Mouse (Mus musculus) kidney, adult 9 months (tissue): Measurements from ENCODE around the gene Dnajc5.
"Not testable (repeated sequence)": the region's sequence is repeated elsewhere in the genome, so short reads cannot be mapped to it uniquely, and the experiment has no call there.

ENCODE experiments used
- DNase-seq: peaks from one replicate; pipeline ENCODE4 v3.0.0; 2022

Gene Dnajc5

DNA sequence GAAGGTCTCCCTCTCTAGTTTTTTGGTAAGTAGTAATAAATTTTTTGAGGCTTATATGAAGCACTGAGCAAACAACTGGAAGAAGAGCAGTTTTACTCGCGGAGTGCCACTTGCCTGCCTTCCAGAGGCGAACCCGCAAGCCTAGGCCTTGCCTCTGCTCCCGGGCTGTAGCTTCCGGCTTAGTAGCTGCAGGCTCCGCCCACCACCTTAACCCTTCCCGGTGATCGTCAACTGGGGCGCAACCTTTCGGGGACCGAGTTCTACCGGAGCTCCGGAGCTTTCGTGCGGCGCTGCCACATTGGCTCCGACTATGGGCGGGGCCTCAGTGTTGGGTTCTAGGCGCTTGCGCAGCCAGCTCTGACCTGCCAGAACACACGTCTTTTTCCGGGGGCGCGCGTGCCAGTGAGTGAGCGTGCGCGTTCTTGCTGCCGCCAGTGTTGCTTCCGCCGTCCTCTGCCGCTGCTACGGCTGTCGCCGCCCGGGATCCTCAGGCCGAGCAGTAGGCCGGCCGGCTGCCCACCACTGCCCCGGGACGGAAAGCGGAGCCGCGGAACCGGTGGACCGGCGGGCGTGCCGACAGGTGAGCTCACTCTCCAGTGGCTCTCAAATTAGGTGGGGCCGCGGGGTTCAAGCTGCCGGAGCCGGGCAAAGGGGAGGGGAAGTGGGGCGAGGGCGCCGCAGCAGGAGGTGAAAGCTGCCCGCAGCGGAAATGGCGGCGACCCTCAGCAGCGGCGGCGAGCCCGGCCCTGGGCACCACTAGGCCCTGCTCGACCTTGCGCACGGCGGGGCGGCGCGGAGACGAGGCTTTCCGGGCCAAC, at the start of gene Dnajc5:
Gene Dnajc5 (plus strand): TSS at position 368 of the 818 bp plus-strand sequence.
- peak; percentile 99 for DNase-seq

DNA sequence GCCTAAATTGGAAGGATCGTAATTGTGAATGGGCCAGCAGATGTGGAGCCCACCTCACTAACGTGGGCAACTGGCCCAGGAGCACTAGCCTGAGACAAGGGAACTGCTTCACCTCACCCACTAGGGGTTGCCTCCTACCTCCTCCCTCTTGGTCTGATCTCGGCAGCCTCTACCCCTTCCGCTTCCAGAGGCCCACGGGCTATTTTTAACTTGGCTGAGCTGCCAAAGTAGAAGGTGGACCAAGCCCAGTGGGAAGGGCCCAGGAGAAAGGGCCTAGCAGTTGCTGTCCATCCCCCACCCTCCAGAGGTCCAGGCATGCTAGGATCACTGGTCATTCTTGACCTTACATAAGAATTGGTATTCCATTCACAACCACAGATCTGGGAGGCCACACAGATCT, 49.0 kb upstream of the Dnajc5 start:
- DNase-seq, result peak; percentile 74

DNA sequence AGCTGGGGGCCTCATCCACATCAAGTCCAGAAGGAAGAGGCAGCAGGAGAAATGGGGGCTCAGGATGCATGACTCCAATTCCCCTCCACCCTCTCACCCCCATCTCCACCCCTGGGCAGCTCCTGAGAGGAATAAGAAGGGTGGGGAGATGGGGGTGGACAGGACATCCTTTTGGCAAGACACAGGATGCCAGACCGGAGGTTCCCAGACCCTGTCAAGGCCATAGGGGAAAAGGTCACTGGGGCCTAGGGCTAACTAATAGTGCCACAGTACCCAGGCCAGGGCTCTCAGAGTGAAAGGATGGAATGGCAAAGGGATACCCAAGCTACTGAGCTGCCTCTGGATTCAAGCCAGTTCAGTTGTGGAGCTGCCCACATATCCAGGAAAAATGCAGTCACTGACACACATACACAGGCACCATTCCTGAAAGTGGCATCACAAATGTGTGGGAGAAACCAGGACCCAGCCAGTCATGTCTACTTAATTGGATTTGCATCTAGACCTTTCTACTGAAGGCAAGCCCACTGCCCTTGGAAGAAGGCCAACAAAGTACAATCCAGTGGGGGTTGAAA, 47.9 kb upstream of the Dnajc5 start:
- DNase-seq, result peak; percentile 48

DNA sequence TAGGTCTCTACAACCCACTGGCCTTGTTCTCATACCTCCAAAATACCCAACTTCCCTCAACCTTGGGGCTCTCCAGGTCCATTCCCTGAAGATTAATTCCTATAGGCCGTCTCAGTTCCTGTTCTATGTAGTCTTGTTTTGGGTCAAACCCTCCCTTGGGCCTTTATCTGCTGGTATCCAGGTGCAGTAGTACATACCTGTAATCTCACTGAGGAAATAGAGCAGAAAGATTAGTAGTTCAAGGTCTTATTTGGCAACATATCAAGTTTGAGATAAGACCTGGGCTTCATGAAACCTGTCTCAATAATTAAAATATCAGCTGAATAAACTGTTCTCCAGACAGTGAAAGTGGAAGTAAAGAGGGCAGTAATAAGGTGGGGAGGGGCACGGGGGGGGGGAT, 37.2 kb upstream of the Dnajc5 start:
- DNase-seq, result no peak

DNA sequence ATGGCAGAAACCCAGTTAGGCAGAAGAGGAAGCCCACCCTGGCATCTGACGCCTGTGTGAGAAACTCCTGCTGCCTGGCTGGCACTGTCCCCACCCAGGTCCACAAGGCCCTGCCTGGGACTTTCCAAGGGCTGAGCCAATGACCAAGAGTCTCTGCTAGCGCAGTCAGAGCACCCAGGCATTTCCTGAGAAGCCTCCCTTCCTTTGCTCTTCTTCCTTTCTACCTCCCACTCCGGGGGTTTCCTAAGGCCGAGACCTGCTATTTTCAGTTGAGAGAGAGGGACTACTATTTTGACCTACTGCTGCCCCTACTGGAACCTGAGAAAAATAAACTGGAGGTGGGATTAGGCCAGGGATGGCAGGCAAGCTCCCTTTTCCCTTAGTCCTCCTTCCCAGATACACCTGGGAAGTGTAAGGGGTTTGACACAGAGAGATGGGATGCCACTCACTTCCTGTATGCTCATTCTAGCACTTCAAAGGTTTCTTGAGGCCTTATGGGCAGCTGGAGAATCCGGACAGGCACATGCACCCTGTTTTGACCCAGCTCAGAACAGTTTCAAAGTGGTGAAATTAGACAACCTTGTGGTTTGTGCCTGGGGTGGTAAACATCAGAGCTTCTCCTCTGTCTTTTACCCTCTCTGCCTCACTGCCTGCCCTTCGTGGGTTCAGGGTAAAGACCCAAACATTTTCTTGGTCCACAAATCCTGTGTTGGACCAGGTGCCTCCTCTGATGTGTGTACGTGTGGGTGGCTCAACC, 36.5 kb upstream of the Dnajc5 start:
- DNase-seq, result peak; percentile 67

DNA sequence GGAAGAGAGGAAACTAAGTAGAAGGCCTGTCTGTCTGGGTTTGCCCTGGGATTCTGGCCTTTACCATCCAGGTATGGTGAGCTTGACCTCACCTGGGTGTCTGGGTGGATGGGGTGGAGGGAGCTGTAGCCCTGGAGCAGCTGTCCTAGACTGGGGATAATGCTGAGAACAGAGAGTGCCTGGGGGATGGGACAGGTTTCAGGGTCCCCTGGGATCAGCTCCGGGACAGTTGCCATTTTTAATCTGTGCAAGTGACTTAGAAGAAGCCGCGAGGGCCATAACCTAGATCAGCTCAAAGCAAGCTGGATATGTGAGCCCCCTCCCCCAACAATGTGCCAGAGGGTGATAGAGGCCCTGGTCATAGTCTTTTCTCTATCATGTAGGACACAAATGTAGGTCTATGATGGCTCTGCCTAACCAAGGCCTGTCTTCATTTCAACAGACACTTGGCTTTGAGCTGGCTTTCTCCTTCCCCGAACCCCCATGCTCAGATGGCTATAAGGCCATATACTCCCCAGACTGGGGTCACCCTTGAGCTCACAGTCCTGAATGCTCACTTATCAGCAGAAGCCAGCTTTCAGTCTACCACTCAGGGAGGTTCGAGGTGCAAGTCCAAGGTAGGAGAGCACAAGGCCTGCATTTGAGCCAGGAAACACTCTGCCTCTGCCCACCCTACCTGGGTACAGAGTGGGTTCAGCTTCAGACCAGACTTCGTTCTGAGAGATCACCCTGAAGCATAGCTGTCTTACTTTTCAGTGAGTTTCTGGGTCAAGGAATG, 35.6 kb upstream of the Dnajc5 start:
- no peak for DNase-seq

DNA sequence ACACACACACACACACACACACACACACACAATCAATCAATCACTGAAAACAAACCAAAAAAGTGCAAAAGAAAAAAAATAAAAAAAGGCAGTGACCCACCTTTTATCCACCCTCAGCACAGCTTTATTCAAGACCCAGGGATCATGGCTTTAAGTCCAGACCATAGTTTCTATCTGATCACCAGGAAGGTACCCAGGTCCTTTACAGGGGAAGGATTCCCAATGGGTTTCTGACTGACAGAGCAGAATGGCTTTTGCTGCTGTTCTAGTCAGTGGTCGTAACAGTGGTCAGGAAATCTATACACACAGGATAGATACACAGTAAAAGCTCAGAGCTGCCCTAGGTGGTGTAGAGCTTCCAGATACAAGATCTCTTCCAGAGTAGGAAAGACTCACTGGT, 34.5 kb upstream of the Dnajc5 start:
- no peak for DNase-seq

DNA sequence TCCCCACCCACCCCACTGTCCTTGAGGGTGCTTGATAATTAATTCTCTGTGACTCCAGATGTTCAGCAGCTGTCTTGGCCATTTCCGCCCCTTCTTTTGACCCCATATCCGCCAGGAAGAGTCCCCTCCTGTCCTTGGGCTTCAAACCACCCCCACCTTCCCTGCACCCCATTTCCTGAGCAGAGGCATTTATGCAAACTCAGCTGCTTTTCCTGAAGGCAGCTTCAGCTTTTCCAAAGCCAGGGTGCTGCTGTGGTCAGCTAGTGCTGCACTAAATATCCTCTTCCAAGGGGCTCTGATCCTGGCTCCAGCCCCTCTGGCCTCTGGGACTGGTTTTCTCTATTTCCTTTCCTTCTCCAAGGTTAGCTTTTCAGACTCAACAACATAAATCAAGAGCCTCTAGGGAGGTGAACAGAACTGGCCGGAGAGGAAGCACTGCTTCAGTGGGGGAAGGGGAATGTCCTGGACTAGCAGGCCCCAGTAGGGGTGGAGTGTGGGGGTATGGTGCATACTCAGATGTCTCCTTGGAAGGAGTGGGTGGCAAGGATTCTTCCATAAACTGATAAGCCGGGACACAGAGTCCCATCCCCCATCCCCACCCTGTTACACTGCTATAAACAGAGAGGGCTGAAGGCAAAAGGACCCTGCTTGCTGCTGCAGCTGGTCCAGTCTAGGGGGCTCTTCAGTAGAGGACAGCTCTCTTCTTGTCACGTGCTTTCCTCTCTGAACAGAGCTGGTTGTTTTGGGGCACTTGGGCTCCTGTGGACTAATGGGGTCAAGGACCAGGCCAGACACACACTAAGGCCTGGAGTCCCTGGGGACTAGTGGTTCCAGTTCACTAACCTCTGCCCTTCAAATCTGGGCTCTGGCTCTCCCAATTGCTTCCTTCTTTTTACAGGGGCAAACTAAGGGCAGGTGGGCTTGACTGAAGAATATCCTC, 32.7 kb upstream of the Dnajc5 start:
- peak; percentile 79 for DNase-seq

DNA sequence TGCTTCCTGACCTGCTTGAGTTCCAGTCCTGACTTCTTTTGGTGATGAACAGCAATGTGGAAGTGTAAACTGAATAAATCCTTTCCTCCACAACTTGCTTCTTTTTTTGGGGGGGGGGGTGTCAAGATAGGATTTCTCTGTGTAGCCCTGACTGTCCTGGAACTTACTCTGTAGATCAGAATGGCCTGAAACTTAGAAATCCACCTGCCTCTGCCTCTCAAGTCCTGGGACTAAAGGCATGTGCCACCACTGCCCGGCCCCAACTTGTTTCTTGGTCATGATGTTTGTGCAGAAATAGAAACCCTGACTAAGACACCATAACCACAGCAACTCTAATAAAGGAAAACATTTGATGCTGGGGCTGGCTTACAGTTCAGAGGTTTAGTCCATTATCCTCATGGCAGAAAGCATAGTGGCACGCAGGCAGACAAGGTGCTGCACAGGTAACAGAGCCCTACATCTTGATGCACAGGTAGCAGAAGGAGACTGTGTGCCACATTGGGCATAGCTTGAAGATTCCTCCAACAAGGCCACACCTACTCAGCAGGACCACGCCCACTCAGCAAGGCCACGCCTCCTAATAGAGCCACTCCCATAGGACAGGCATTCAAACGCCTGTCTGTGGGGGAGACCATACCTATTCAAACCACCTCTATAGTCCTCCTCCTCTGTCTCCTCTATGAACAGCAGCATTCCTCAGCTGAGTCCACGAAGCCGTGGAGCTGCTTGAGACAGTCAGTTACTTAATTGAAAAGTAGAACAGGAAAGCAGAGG, 28.7 kb upstream of the Dnajc5 start:
- peak; percentile 44 for DNase-seq

DNA sequence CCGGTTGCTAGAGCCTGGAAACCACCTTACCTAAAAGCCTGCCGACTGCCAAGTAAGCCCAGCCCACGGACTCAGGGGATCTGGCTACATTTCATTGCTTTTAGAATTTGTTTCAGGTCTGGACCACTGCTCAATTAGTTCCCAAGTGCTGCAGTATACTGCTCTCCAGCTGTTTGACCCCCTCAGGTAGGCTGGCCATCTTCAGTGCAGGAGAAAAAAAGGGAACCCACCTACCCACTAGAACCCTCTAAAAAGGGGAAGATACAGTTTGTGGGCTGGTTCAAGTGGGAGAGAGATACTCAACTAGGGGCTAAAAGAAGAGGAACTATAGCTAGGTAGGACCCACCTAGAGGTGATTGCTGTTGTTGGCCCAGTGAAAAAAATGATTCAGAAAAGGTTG, 28.1 kb upstream of the Dnajc5 start:
- DNase-seq, result no peak

DNA sequence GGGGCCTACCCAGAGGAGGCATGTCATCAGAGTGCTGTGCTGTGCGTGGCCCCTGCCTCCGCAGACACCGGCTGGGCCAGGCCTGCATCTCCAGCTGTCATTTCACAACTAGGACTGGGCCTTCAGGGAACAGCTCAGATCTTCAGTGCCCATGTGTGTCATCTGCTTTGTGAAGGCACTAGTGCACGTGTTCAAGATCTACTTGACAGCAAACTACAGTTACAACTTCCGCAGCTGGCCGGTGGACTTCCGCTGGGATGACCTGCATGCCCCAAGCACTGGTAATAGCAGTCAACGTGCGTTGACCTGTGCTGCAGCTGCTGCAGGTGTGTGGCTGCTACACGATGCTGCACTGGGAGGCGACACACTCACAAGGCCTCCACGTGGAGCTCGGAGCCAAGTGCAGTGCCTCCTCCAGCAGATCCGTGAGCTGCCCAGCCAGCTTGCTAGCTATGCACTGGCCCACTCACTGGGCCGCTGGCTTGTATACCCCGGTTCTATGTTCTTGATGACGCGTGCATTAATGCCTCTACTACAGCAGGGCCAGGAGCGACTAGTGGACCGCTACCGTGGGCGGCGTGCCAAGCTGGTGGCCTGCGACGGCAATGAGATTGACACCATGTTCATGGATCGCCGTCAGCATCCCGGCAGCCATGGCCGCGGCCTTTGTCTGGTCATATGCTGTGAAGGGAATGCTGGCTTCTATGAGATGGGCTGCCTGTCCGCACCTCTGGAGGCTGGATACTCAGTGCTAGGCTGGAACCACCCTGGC, 26.9 kb upstream of the Dnajc5 start, which contains the start of gene Abhd16b:
Gene Abhd16b (plus strand): TSS at position 51 of the 772 bp plus-strand sequence.
- no peak for DNase-seq

DNA sequence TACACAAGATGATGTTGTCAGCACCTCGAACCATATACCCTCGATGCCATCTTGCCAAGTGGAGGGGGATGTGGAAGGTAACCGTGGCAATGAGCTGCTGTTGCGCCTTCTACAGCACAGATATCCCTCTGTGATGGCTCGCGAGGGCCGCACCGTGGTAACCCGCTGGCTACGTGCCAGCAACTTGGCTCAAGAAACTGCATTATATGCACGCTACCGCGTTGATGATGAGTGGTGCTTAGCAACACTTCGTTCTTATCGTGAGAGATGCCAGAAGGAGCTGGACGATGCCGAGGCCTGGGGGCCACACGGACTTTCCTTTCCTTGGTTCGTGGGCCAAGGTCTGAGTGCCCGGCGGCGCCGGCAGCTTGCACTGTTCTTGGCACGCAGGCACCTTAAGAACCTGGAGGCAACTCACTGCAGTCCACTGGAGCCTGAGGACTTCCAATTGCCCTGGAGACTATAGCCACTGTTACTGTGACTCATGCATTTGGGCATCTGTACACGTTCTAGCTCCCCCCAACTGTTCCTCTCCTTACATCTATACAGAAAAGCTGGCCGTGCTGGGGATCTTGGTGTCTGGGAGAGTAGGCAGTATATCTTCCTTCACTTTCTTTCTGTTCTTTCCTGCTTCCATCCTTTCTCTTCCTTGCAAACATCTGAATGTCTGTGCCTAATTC, 25.9 kb upstream of the Dnajc5 start:
- no peak for DNase-seq

DNA sequence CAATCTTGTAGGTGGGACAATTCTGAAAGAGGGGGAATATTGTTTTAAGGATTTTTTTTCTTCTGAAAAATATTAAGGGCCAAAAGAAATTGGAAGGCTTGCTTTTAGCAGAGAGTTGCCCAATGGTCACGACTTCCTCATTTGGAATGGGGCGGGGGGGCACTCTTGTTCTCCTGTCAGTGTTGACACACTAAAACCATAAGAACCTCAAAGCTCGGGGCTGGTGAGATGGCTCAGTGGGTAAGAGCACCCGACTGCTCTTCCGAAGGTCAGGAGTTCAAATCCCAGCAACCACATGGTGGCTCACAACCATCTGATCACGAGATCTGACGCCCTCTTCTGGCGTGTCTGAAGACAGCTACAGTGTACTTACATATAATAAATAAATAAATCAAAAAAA, 24.4 kb upstream of the Dnajc5 start:
- not testable (repeated sequence) for DNase-seq

DNA sequence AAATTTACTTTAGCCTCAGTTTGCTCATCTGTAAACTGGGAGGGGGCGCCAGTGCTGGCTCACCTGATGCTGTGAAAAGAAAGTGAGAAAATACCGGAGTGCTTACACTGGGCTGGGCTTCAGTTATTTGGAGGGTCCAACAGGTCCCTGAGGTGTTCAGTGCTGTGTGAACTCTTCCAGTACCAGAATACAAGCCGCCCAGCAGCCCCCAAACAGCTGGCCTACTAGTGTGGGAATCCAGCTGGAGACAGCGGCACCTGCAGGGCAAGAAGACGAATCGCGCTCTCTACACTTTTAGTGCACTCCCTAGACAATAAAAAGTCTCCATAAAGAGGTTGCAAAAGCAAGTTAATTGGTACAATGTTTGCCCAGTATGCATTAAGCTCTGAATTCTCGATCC, 24.0 kb upstream of the Dnajc5 start:
- DNase-seq, result peak; percentile 78

DNA sequence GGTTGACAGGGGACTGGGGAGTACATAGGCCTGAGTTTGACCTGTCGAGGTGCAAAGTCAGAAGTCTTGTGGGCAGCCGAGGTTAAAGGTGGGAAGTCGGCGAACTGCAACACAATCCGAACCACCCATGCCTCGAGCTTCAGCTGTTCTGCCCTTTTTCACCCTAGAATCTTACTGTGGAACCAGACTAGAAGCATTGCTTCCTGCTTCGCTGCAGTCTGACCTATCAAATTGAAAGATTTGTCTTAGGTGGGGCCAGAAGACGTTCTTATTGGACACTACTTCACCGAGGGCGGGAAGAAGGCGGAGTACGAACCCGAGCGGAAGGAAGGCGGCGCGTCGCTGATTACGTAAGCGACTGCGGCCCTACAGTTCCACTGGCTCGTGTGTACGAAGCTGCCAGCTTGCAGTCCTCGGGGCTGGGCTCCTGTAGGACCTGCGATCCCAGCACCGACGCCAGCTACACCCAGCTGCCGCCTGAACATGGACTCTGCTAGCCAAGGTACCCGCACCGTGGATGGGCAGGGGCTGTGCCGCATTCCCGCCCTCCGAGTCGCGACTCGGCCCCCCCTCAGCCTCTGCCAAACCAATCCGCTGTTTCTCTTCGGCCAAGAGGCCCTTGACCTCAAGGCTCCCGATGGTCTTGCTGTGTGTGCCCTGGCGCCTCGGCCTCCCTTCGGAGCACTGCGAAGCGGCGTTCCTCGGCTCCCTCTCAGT, 23.3 kb upstream of the Dnajc5 start, which contains the start of gene Tpd52l2:
Gene Tpd52l2 (plus strand): TSS at position 312 of the 717 bp plus-strand sequence.
- peak; percentile 97 for DNase-seq

DNA sequence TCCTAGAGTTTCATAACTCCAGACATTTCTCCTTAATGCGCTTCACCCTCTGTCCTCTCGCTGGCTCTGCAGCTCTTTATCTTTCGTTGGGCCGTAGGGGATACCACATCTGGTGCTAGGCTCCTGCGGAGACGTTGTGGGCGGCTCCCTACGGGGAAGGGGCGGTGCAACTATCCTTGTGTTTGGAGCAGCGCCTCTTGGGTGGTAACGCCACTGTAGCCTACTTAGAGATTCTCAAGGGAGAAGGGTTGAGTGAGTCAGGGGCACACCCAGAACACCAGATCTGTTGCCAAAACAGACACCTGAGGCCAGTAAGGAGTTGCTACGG, 22.8 kb upstream of the Dnajc5 start:
- peak; percentile 72 for DNase-seq

DNA sequence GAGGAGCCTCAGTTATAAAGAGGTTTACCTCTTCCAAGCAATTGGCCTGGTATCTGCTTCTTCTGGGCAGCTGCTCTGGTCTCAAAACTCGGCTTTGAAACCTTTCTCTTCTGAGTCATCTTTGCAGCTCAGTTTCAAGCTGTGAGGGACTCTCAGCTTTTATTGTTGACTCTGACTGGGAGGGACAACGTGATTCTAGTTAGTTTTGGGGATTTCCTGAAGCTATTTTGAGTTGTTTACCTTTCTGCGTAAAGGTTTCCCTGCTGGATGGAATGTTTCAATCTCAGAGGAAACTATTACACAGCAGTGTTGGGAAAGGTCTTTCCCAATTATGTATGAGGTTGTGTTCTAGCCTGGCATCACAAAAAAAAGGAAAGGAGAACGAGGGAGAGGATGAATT, 21.6 kb upstream of the Dnajc5 start:
- no peak for DNase-seq

DNA sequence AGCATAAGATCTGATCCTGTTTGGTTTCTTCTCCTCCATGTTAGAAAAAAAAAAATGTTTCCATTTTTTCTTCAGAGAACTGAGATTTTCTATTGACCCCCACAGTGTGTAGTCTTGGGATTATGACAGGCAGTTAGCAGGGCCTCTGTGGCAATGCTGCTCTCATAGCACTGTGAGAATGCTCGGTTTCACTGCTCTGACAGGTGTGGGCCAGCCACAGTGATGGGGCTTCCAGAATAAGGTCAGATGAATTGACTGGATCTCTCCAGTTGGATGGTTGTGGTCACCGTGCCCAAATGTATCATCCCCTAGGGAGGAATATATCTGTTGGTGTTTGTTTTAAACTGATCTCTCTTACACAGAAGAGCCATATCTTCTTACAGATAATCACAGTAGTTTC, 11.1 kb upstream of the Dnajc5 start:
- no peak for DNase-seq

DNA sequence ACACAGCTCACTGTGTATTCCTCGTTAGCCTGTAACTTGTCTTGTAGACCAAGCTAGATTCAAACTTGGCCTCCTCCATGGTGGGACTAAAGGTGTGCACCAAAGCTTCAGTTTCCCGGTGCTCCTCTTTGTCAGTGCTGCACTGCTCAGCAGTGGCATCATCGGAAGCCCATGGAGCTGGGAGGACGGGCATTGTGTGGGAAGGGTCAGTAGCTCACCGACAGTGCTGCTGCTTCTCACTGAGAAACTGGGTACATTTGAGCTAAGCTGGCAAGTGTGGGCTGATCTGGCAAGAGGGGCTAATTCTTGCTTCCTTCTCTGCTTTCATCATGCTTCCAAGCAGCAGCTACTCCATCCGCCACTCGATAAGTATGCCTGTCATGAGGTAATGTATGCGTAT, 9.1 kb upstream of the Dnajc5 start:
- DNase-seq, result no peak
